Mouse (Mus musculus): ENCODE measurements around the gene Clrn3. TPM values are rescaled to one million over a fixed set of nuclear protein-coding genes. Genes with fewer than 3 reads are reported as not detected.

The Clrn3 gene
- polyA plus RNA-seq, 1 experiment: not detected

DNA sequence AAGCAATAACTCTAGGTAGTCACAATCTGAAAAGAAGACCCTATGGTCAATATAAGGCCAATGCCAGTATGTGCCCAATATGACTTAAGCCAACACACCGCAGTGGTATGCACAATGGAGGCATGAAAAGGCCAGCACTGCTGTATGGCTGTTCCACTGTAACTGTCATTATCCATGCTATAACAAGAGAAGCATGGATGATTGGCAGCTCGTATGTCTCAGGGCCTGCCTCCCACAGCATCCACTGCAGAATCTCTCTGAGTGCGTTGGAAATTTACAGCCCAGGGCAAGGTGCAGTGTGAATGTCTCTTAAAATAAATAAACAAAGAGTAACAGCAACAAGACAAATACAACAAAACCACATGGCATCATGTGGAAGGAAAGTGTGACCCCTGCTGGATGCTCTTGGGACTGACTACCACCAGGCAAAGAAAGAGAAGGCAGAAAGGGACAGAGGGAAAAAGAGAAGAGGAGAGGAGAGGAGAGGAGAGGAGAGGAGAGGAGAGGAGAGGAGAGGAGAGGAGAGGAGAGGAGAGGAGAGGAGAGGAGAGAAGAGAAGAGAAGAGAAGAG, 63.7 kb downstream of the Clrn3 start:
- no peak for TF ChIP-seq POLR2A (IDR thresholded peaks at IDR 0.05; ENCODE audit: borderline replicate concordance, extremely low read depth, insufficient read depth, insufficient read length, poor library complexity, severe bottlenecking)
- peak; percentile 78; the same call in 1 of the 2 replicates for TF ChIP-seq CTCF (IDR thresholded peaks at IDR 0.05; ENCODE audit: borderline replicate concordance, extremely low read depth, insufficient read depth, insufficient read length)
- DNase-seq (ENCODE audit: low read depth): peak; percentile 89

Other genes starting within 250 kb of the Clrn3 start
- not detected in 2 replicates for gene Foxi2, start 118.3 kb downstream of the Clrn3 start, polyA plus RNA-seq (2012; rRNA removed)
- gene Ptpre, start 8.8 kb upstream of the Clrn3 start, polyA plus RNA-seq (2012; rRNA removed): 3.3 and 6.7 TPM in 2 replicates
- 15.0 and 18.4 TPM in 2 replicates for gene Mki67, start 187.7 kb upstream of the Clrn3 start, polyA plus RNA-seq (2012; rRNA removed)

Data from brain, embryonic 14.5 days (tissue).